Mouse (Mus musculus): ENCODE measurements around the gene Gm45140.

Gene Gm45140

DNA sequence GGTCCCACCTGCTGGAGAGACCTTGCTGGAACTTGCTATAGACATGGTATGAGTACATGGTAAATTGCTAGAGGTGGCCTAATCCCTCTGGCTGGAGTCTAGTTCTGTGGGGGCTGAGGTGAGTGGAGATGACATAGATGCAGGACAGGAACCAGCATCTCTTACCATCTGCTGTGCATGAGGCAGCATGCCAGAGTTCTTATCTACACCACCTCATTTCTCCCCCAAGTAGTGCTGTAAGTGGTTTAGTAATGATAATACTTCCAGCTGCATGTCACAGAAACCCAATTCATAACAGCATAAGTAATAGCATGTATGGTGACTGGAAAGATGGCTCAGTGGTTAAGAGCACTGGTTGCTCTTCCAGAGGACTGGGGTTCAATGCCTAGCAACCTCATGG is 95.1 kb downstream of the Gm45140 start:
- no peak for DNase-seq (ENCODE audit: low spot score in 2 of 2)

DNA sequence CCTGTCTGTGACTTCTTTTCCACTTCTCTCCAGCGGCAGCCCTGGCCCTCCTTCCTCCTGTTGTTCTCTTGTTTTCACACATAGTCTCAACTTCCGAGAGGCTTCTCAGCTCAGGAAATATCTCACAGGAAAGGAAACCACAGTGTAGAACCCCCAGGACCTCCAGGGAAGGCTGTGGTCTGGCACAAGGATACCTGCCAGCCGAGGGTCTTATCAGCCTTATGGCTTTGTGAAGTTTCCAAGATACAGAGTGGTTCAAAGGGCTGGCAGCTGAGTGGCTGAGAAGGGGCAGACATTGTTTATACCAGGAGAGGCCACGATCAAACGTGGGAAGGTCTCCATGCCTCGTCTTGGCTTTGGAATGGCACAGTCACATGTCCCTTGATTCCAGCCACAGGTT is 95.7 kb downstream of the Gm45140 start:
- no peak for DNase-seq (ENCODE audit: low spot score in 2 of 2)

All from right cerebral cortex, adult 2 months (tissue).